Mouse (Mus musculus) stomach, postnatal 0 days (tissue): ENCODE results near the gene Clba1. TPM values are rescaled to one million over a fixed set of nuclear protein-coding genes. Genes with fewer than 3 reads are reported as not detected.

Experiments used
- ATAC-seq: fragments of 200-750 bp; cut with Nextera tagmentation; 2 replicates; pipeline ENCODE4 v1.8.0; 2017; ENCODE audit not compliant: low FRiP score, low TSS enrichment
- DNase-seq: peaks from one replicate; pipeline ENCODE4 v3.0.0-alpha.2; 2016; ENCODE audit warnings: low spot score
- H3K27ac ChIP-seq: fragments of 300-500 bp; sonication (generic); replicated peaks from 2 replicates; pipeline ENCODE4 v1.5.1; 2014; ENCODE audit warnings: mild to moderate bottlenecking, control low read depth
- H3K27me3 ChIP-seq: fragments of 300-500 bp; sonication (generic); 2 replicates; pipeline ENCODE4 v1.6.1; 2014; ENCODE audit warnings: low read length; ENCODE audit not compliant: control insufficient read depth, insufficient read depth
- H3K36me3 ChIP-seq: fragments of 300-500 bp; sonication (generic); 2 replicates; pipeline ENCODE4 v1.6.1; 2014; ENCODE audit warnings: low read length, mixed read lengths; ENCODE audit not compliant: control insufficient read depth, insufficient read depth
- H3K4me1 ChIP-seq: fragments of 300-500 bp; sonication (generic); replicated peaks from 2 replicates; pipeline ENCODE4 v1.6.1; 2014; ENCODE audit warnings: antibody characterized with exemption; ENCODE audit not compliant: control insufficient read depth, insufficient read depth
- H3K4me2 ChIP-seq: fragments of 300-500 bp; sonication (generic); replicated peaks from 2 replicates; pipeline ENCODE4 v1.6.1; 2014; ENCODE audit warnings: low read depth, mild to moderate bottlenecking, control low read depth, moderate library complexity
- H3K4me3 ChIP-seq: fragments of 300-500 bp; sonication (generic); 2 replicates; pipeline ENCODE4 v1.5.1; 2014; ENCODE audit warnings: low read depth, low read length, control low read depth
- H3K9ac ChIP-seq: fragments of 300-500 bp; sonication (generic); 2 replicates; pipeline ENCODE4 v1.6.1; 2014; ENCODE audit warnings: mild to moderate bottlenecking, low read length, control low read depth, mixed read lengths
- H3K9me3 ChIP-seq: fragments of 300-500 bp; sonication (generic); 2 replicates; pipeline ENCODE4 v1.6.1; 2016; ENCODE audit warnings: low read length; ENCODE audit not compliant: control insufficient read depth
- CTCF ChIP-seq: IDR thresholded peaks from 2 replicates; pipeline ENCODE4 v1.5.1; 2016; ENCODE audit warnings: antibody characterized with exemption, low read depth, mild to moderate bottlenecking, moderate library complexity
- EP300 ChIP-seq: optimal IDR thresholded peaks from 2 replicates; pipeline ENCODE3; 2016; ENCODE audit warnings: antibody characterized with exemption
- WGBS: fragments of 180-500 bp; shearing (Covaris S2); extraction: QIAGEN DNeasy Blood & Tissue Kit; methylation state at CpG from one replicate; pipeline ENCODE4 v1.1.7; 2014; 5-methylcytosine and 5-hydroxymethylcytosine counted together
- polyA plus RNA-seq: library from polyadenylated mRNA; unstranded; fragments of >200 nt; fragmentation: Nextera tagmentation; extraction: Ambion mirVana; gene quantifications from 2 replicates; pipeline ENCODE4 v1.2.1, GENCODE M21; 2015

The Clba1 gene
- polyA plus RNA-seq, 1 experiment from 2014 or later = 6.8 TPM

GRCm38 (mm10) chr12:112796551-112797510 is 11.9 kb upstream of the Clba1 start:
- ATAC-seq (no peak), DNase-seq (peak; percentile 68)
- no peaks in the 10 kb centered on the region for H3K27me3 ChIP-seq
- 33% methylated on average over 17 of the region's 17 CpGs for WGBS
- H3K36me3 ChIP-seq = no peaks in the 10 kb centered on the region
- H3K27ac ChIP-seq = peak overlapping the region; percentile 82
- TF ChIP-seq CTCF (no peak), EP300 (no peak)
- H3K4me1 ChIP-seq = peaks cover 23% of the 10 kb centered on the region
- H3K4me3 ChIP-seq = no peak overlapping the region
- no peaks in the 10 kb centered on the region for H3K9me3 ChIP-seq
- peak overlapping the region; percentile 18 for H3K4me2 ChIP-seq
- no peak overlapping the region for H3K9ac ChIP-seq

- DNase-seq = peak; percentile 76
- TF ChIP-seq CTCF (no peak), EP300 (peak; percentile 68)
- H3K9ac ChIP-seq = no peak overlapping the region; the same call in 1 of the 2 replicates
- 18% methylated on average over 15 of the region's 15 CpGs for WGBS
- no peak overlapping the region for H3K4me3 ChIP-seq
- ATAC-seq = peak; percentile 22
- H3K4me1 ChIP-seq = peaks cover 24% of the 10 kb centered on the region
- H3K27ac ChIP-seq = peak overlapping the region; percentile 78
- H3K36me3 ChIP-seq = no peaks in the 10 kb centered on the region
- peak overlapping the region; percentile 8; the same call in 1 of the 2 replicates for H3K4me2 ChIP-seq
- H3K9me3 ChIP-seq = no peaks in the 10 kb centered on the region
- no peaks in the 10 kb centered on the region for H3K27me3 ChIP-seq
Measured at GRCm38 (mm10) chr12:112797672-112798331, 10.9 kb upstream of the Clba1 start.

- Histone ChIP-seq H3K36me3 (no peaks in the 10 kb centered on the region), H3K27me3 (no peaks in the 10 kb centered on the region), H3K4me2 (no peak overlapping the region), H3K4me3 (no peak overlapping the region), H3K9me3 (no peaks in the 10 kb centered on the region), H3K9ac (no peak overlapping the region), H3K27ac (peak overlapping the region; percentile 78), H3K4me1 (peaks cover 24% of the 10 kb centered on the region)
- TF ChIP-seq EP300 = no peak
- TF ChIP-seq CTCF = no peak
- DNase-seq (peak; percentile 39), ATAC-seq (no peak)
- 9% methylated on average over 5 of the region's 5 CpGs for WGBS
Measured at GRCm38 (mm10) chr12:112798332-112798681, 10.4 kb upstream of the Clba1 start.

GRCm38 (mm10) chr12:112798716-112799115 is 10.0 kb upstream of the Clba1 start:
- Histone ChIP-seq H3K27me3 (no peaks in the 10 kb centered on the region), H3K36me3 (no peaks in the 10 kb centered on the region), H3K4me1 (peaks cover 21% of the 10 kb centered on the region), H3K4me2 (no peak overlapping the region), H3K27ac (peak overlapping the region; percentile 14; the same call in 1 of the 2 replicates), H3K9ac (no peak overlapping the region), H3K9me3 (no peaks in the 10 kb centered on the region), H3K4me3 (no peak overlapping the region)
- TF ChIP-seq EP300 = no peak
- no peak for TF ChIP-seq CTCF
- DNase-seq (no peak), ATAC-seq (no peak)
- WGBS = 54% methylated on average over 5 of the region's 5 CpGs

- peaks cover 21% of the 10 kb centered on the region for H3K4me1 ChIP-seq
Measured at GRCm38 (mm10) chr12:112799237-112799970, 9.3 kb upstream of the Clba1 start.

More at GRCm38 (mm10) chr12:112799237-112799970, 9.3 kb upstream of the Clba1 start:
- no peaks in the 10 kb centered on the region for H3K9me3 ChIP-seq
- DNase-seq = no peak
- no peak overlapping the region for H3K9ac ChIP-seq
- H3K27ac ChIP-seq = no peak overlapping the region
- no peaks in the 10 kb centered on the region for H3K36me3 ChIP-seq
- H3K4me2 ChIP-seq = no peak overlapping the region
- no peak for ATAC-seq
- no peak overlapping the region for H3K4me3 ChIP-seq
- WGBS = 83% methylated on average over 10 of the region's 10 CpGs
- no peaks in the 10 kb centered on the region for H3K27me3 ChIP-seq
- TF ChIP-seq CTCF (no peak), EP300 (no peak)
